Mouse (Mus musculus) embryonic facial prominence, embryonic 15.5 days (tissue): ENCODE results near the gene Gm45837. TPM values are rescaled to one million over a fixed set of nuclear protein-coding genes. Genes with fewer than 3 reads are reported as not detected.

Experiments
- ATAC-seq: fragments of 200-750 bp; cut with Nextera tagmentation; 2 replicates; pipeline ENCODE4 v1.8.0; 2017; ENCODE audit warnings: low read depth, moderate TSS enrichment; ENCODE audit not compliant: insufficient number of reproducible peaks, low FRiP score, low TSS enrichment
- H3K27ac ChIP-seq: fragments of 300-500 bp; sonication (generic); replicated peaks from 2 replicates; pipeline ENCODE4 v1.5.1; 2015; ENCODE audit warnings: mild to moderate bottlenecking, inconsistent platforms
- H3K27me3 ChIP-seq: fragments of 300-500 bp; sonication (generic); 2 replicates; pipeline ENCODE4 v1.6.1; 2015; ENCODE audit warnings: inconsistent platforms
- H3K36me3 ChIP-seq: fragments of 300-500 bp; sonication (generic); 2 replicates; pipeline ENCODE4 v1.6.1; 2015; ENCODE audit warnings: mild to moderate bottlenecking, inconsistent platforms
- H3K4me1 ChIP-seq: fragments of 300-500 bp; sonication (generic); 2 replicates; pipeline ENCODE4 v1.6.1; 2015; ENCODE audit warnings: inconsistent platforms
- H3K4me2 ChIP-seq: fragments of 300-500 bp; sonication (generic); replicated peaks from 2 replicates; pipeline ENCODE4 v1.6.1; 2015; ENCODE audit warnings: mild to moderate bottlenecking, inconsistent platforms
- H3K4me3 ChIP-seq: fragments of 300-500 bp; sonication (generic); replicated peaks from 2 replicates; pipeline ENCODE4 v1.5.1; 2015; ENCODE audit warnings: mild to moderate bottlenecking, inconsistent platforms
- H3K9ac ChIP-seq: fragments of 300-500 bp; sonication (generic); 2 replicates; pipeline ENCODE4 v1.6.1; 2015; ENCODE audit warnings: inconsistent platforms
- H3K9me3 ChIP-seq: fragments of 300-500 bp; sonication (generic); replicated peaks from 2 replicates; pipeline ENCODE4 v1.6.1; 2016; ENCODE audit warnings: inconsistent platforms
- WGBS: fragments of 180-500 bp; shearing (Covaris S2); methylation state at CpG from one replicate; pipeline ENCODE4 v1.1.7; 2015; 5-methylcytosine and 5-hydroxymethylcytosine counted together
- polyA plus RNA-seq: library from polyadenylated mRNA; unstranded; fragments of >200 nt; fragmentation: Nextera tagmentation; extraction: Ambion mirVana; gene quantifications from 2 replicates; pipeline ENCODE4 v1.2.1, GENCODE M21; 2015

Gm45837 gene
- polyA plus RNA-seq, 1 experiment from 2014 or later, result 3.4 TPM

GRCm38 (mm10) chr7:101503803-101504202 is 93.1 kb downstream of the Gm45837 start:
- H3K27me3 ChIP-seq, result peaks cover 23% of the 10 kb centered on the region
- WGBS, result 26% methylated on average over 7 of the region's 7 CpGs

GRCm38 (mm10) chr7:101504507-101504906 is 93.8 kb downstream of the Gm45837 start:
- Histone ChIP-seq H3K36me3 (no peaks in the 10 kb centered on the region), H3K9ac (no peak overlapping the region), H3K9me3 (no peaks in the 10 kb centered on the region), H3K4me1 (peaks cover 10% of the 10 kb centered on the region), H3K27me3 (peaks cover 23% of the 10 kb centered on the region), H3K4me2 (peak overlapping the region; percentile 58), H3K27ac (no peak overlapping the region), H3K4me3 (peak overlapping the region; percentile 33)
- no peak for ATAC-seq
- WGBS, result 4% methylated on average over 24 of the region's 24 CpGs

More at GRCm38 (mm10) chr7:101503803-101504202, 93.1 kb downstream of the Gm45837 start:
- Histone ChIP-seq H3K27ac (no peak overlapping the region), H3K4me1 (peaks cover 10% of the 10 kb centered on the region), H3K36me3 (no peaks in the 10 kb centered on the region), H3K4me2 (peak overlapping the region; percentile 58; the same call in 1 of the 2 replicates), H3K4me3 (no peak overlapping the region), H3K9ac (no peak overlapping the region), H3K9me3 (no peaks in the 10 kb centered on the region)
- ATAC-seq, result no peak

GRCm38 (mm10) chr7:101509212-101509611 is 98.5 kb downstream of the Gm45837 start:
- no peaks in the 10 kb centered on the region for H3K36me3 ChIP-seq
- no peak overlapping the region for H3K27ac ChIP-seq
- H3K4me3 ChIP-seq, result no peak overlapping the region
- H3K4me2 ChIP-seq, result no peak overlapping the region
- H3K27me3 ChIP-seq, result peaks cover 15% of the 10 kb centered on the region
- no peak for ATAC-seq
- no peaks in the 10 kb centered on the region for H3K9me3 ChIP-seq
- H3K4me1 ChIP-seq, result peaks cover 9% of the 10 kb centered on the region
- H3K9ac ChIP-seq, result no peak overlapping the region
- WGBS, result 45% methylated on average over 2 of the region's 2 CpGs

- no peak for ATAC-seq
- H3K9me3 ChIP-seq, result no peaks in the 10 kb centered on the region
- no peaks in the 10 kb centered on the region for H3K4me1 ChIP-seq
- no peaks in the 10 kb centered on the region for H3K36me3 ChIP-seq
- no peak overlapping the region for H3K27ac ChIP-seq
- H3K27me3 ChIP-seq, result no peaks in the 10 kb centered on the region
- H3K9ac ChIP-seq, result no peak overlapping the region
- no peak overlapping the region for H3K4me3 ChIP-seq
- no peak overlapping the region for H3K4me2 ChIP-seq
- WGBS, result 63% methylated on average over 7 of the region's 7 CpGs
These were observed 103.0 kb downstream of the Gm45837 start for GRCm38 (mm10) chr7:101513655-101514054.

- WGBS, result 77% methylated on average over 6 of the region's 6 CpGs
These were observed 104.1 kb downstream of the Gm45837 start for GRCm38 (mm10) chr7:101514768-101515167.

GRCm38 (mm10) chr7:101515295-101515694 is 104.6 kb downstream of the Gm45837 start:
- WGBS, result 48% methylated on average over 6 of the region's 6 CpGs
- Histone ChIP-seq H3K27ac (no peak overlapping the region), H3K4me1 (no peaks in the 10 kb centered on the region), H3K9ac (no peak overlapping the region), H3K27me3 (no peaks in the 10 kb centered on the region), H3K9me3 (no peaks in the 10 kb centered on the region), H3K36me3 (no peaks in the 10 kb centered on the region), H3K4me2 (no peak overlapping the region), H3K4me3 (no peak overlapping the region)
- ATAC-seq, result no peak

More at GRCm38 (mm10) chr7:101514768-101515167, 104.1 kb downstream of the Gm45837 start:
- H3K36me3 ChIP-seq, result no peaks in the 10 kb centered on the region
- no peak overlapping the region for H3K4me2 ChIP-seq
- H3K4me1 ChIP-seq, result no peaks in the 10 kb centered on the region
- no peak overlapping the region for H3K9ac ChIP-seq
- H3K27me3 ChIP-seq, result no peaks in the 10 kb centered on the region
- H3K4me3 ChIP-seq, result no peak overlapping the region
- no peak overlapping the region for H3K27ac ChIP-seq
- ATAC-seq, result no peak
- H3K9me3 ChIP-seq, result no peaks in the 10 kb centered on the region

- WGBS, result 63% methylated on average over 6 of the region's 6 CpGs
- no peak overlapping the region for H3K4me3 ChIP-seq
- H3K9me3 ChIP-seq, result no peaks in the 10 kb centered on the region
- ATAC-seq, result no peak
- H3K27me3 ChIP-seq, result no peaks in the 10 kb centered on the region; the same call in 1 of the 2 replicates
- no peaks in the 10 kb centered on the region for H3K4me1 ChIP-seq
- H3K9ac ChIP-seq, result no peak overlapping the region
- H3K4me2 ChIP-seq, result no peak overlapping the region
- H3K36me3 ChIP-seq, result no peaks in the 10 kb centered on the region
- no peak overlapping the region for H3K27ac ChIP-seq
These were observed 105.8 kb downstream of the Gm45837 start for GRCm38 (mm10) chr7:101516460-101516859.

GRCm38 (mm10) chr7:101521696-101522095 is 111.0 kb downstream of the Gm45837 start:
- Histone ChIP-seq H3K27me3 (no peaks in the 10 kb centered on the region; the same call in 1 of the 2 replicates), H3K27ac (no peak overlapping the region), H3K36me3 (no peaks in the 10 kb centered on the region), H3K4me3 (no peak overlapping the region), H3K4me2 (no peak overlapping the region), H3K9me3 (no peaks in the 10 kb centered on the region), H3K4me1 (no peaks in the 10 kb centered on the region), H3K9ac (no peak overlapping the region)
- ATAC-seq, result no peak
- 66% methylated on average over 1 of the region's 1 CpGs for WGBS

GRCm38 (mm10) chr7:101523205-101523604 is 112.5 kb downstream of the Gm45837 start:
- Histone ChIP-seq H3K4me2 (no peak overlapping the region), H3K36me3 (no peaks in the 10 kb centered on the region), H3K4me3 (no peak overlapping the region), H3K4me1 (no peaks in the 10 kb centered on the region), H3K27me3 (no peaks in the 10 kb centered on the region; the same call in 1 of the 2 replicates), H3K9me3 (no peaks in the 10 kb centered on the region), H3K27ac (no peak overlapping the region), H3K9ac (no peak overlapping the region)
- 78% methylated on average over 2 of the region's 2 CpGs for WGBS
- ATAC-seq, result no peak

- H3K27me3 ChIP-seq, result no peaks in the 10 kb centered on the region
- no peak overlapping the region for H3K4me2 ChIP-seq
- 63% methylated on average over 7 of the region's 7 CpGs for WGBS
- ATAC-seq, result no peak
- no peak overlapping the region for H3K9ac ChIP-seq
- H3K9me3 ChIP-seq, result no peaks in the 10 kb centered on the region
- no peak overlapping the region for H3K4me3 ChIP-seq
- H3K27ac ChIP-seq, result no peak overlapping the region
- H3K36me3 ChIP-seq, result no peaks in the 10 kb centered on the region
- no peaks in the 10 kb centered on the region for H3K4me1 ChIP-seq
These were observed 115.8 kb downstream of the Gm45837 start for GRCm38 (mm10) chr7:101526484-101526883.

GRCm38 (mm10) chr7:101534428-101534827 is 123.7 kb downstream of the Gm45837 start:
- no peaks in the 10 kb centered on the region for H3K36me3 ChIP-seq
- H3K9me3 ChIP-seq, result no peaks in the 10 kb centered on the region
- no peak overlapping the region for H3K27ac ChIP-seq
- no peak for ATAC-seq
- no peak overlapping the region for H3K4me2 ChIP-seq
- H3K27me3 ChIP-seq, result no peaks in the 10 kb centered on the region
- H3K4me3 ChIP-seq, result no peak overlapping the region
- no peak overlapping the region for H3K9ac ChIP-seq
- whole genome bisulfite sequencing, result 26% methylated on average over 5 of the region's 5 CpGs
- 0 out of 2 replicates have a peak, but pooled peaks cover 3% of the 10 kb centered on the region for H3K4me1 ChIP-seq

GRCm38 (mm10) chr7:101535102-101535501 is 124.4 kb downstream of the Gm45837 start:
- no peak for ATAC-seq
- H3K4me1 ChIP-seq, result 0 out of 2 replicates have a peak, but pooled peaks cover 3% of the 10 kb centered on the region

More at GRCm38 (mm10) chr7:101535102-101535501, 124.4 kb downstream of the Gm45837 start:
- no peak overlapping the region for H3K4me3 ChIP-seq
- H3K9me3 ChIP-seq, result no peaks in the 10 kb centered on the region
- no peaks in the 10 kb centered on the region for H3K36me3 ChIP-seq
- 71% methylated on average over 10 of the region's 10 CpGs for WGBS
- H3K9ac ChIP-seq, result no peak overlapping the region
- no peak overlapping the region for H3K4me2 ChIP-seq
- no peaks in the 10 kb centered on the region for H3K27me3 ChIP-seq
- H3K27ac ChIP-seq, result no peak overlapping the region
